Mouse (Mus musculus) neural tube, embryonic 12.5 days (tissue): ENCODE results near the gene Cttn. TPM values are rescaled to one million over a fixed set of nuclear protein-coding genes. Genes with fewer than 3 reads are reported as not detected.

Experiments used
- ATAC-seq: fragments of 200-750 bp; cut with Nextera tagmentation; 2 replicates; pipeline ENCODE4 v1.8.0; 2017; ENCODE audit warnings: low read depth, mild to moderate bottlenecking, moderate TSS enrichment, moderate library complexity; ENCODE audit not compliant: low FRiP score
- H3K27ac ChIP-seq: fragments of 300-500 bp; sonication (generic); 2 replicates; pipeline ENCODE4 v1.5.1; 2016
- H3K27me3 ChIP-seq: fragments of 300-500 bp; sonication (generic); replicated peaks from 2 replicates; pipeline ENCODE4 v1.6.1; 2016; ENCODE audit warnings: mild to moderate bottlenecking
- H3K36me3 ChIP-seq: fragments of 300-500 bp; sonication (generic); 2 replicates; pipeline ENCODE4 v1.6.1; 2016; ENCODE audit warnings: mild to moderate bottlenecking
- H3K4me1 ChIP-seq: fragments of 300-500 bp; sonication (generic); 2 replicates; pipeline ENCODE4 v1.6.1; 2016
- H3K4me2 ChIP-seq: fragments of 300-500 bp; sonication (generic); replicated peaks from 2 replicates; pipeline ENCODE4 v1.6.1; 2016; ENCODE audit warnings: mild to moderate bottlenecking
- H3K4me3 ChIP-seq: fragments of 300-500 bp; sonication (generic); 2 replicates; pipeline ENCODE4 v1.5.1; 2016
- H3K9ac ChIP-seq: fragments of 300-500 bp; sonication (generic); 2 replicates; pipeline ENCODE4 v1.6.1; 2016; ENCODE audit warnings: mild to moderate bottlenecking
- H3K9me3 ChIP-seq: fragments of 300-500 bp; sonication (generic); 2 replicates; pipeline ENCODE4 v1.6.1; 2016; ENCODE audit warnings: mild to moderate bottlenecking
- WGBS: fragments of 180-500 bp; shearing (Covaris S2); methylation state at CpG from one replicate; pipeline ENCODE4 v1.1.7; 2016; 5-methylcytosine and 5-hydroxymethylcytosine counted together
- polyA plus RNA-seq: library from polyadenylated mRNA; unstranded; fragments of >200 nt; fragmentation: Nextera tagmentation; extraction: Ambion mirVana; gene quantifications from 2 replicates; pipeline ENCODE4 v1.2.1, GENCODE M21; 2016

Cttn gene
- polyA plus RNA-seq, 1 experiment from 2014 or later = 191 TPM

DNA sequence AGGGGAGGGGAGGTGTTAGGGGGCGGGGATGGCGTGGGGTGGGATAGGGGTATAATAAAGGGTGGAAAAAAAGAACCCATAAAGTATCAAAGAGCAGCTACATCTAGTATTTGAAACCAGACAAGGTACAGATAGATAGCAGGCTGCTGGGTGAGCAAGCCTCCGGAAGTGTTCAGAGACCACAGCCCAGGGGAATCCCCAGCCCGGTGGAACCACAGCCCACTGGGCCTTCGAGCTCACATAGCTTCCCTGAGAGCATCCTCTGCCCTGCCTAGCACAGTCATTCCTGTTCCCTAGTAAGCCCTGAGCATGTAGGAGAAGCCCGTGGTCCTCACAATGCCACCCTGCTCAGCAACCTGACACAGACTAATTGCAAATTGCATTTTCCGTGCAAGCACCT lies 26.0 kb downstream of the Cttn start:
- WGBS = 87% methylated on average over 7 of the region's 7 CpGs
- Histone ChIP-seq H3K27ac (no peak overlapping the region), H3K36me3 (peaks cover 87% of the 10 kb centered on the region), H3K4me2 (no peak overlapping the region), H3K9ac (no peak overlapping the region), H3K4me3 (no peak overlapping the region), H3K27me3 (no peaks in the 10 kb centered on the region), H3K4me1 (no peaks in the 10 kb centered on the region), H3K9me3 (no peaks in the 10 kb centered on the region)
- ATAC-seq = no peak

DNA sequence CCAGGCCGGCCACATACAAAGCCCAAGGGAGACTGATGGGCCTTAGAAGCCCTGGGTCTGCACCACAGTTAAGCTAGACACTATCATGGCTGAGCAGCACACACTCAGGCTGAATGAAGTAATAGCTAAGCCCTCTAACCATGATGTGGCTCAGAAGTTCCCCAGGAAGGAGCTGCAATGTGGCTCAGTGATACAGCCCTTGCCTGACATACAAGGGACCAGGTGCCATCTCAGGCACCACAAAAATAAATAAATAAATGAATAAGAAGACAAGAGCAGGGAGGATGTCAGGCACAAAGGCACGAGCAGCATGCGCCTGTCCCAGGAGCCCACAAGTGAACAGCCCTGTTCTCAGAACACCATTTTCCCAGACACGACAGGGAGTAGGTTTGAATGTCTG lies 28.8 kb downstream of the Cttn start:
- Histone ChIP-seq H3K4me3 (no peak overlapping the region), H3K36me3 (peaks cover 89% of the 10 kb centered on the region), H3K4me1 (no peaks in the 10 kb centered on the region), H3K9me3 (no peaks in the 10 kb centered on the region), H3K27me3 (no peaks in the 10 kb centered on the region), H3K9ac (no peak overlapping the region), H3K27ac (no peak overlapping the region), H3K4me2 (no peak overlapping the region)
- WGBS = 90% methylated on average over 4 of the region's 4 CpGs
- ATAC-seq = no peak

DNA sequence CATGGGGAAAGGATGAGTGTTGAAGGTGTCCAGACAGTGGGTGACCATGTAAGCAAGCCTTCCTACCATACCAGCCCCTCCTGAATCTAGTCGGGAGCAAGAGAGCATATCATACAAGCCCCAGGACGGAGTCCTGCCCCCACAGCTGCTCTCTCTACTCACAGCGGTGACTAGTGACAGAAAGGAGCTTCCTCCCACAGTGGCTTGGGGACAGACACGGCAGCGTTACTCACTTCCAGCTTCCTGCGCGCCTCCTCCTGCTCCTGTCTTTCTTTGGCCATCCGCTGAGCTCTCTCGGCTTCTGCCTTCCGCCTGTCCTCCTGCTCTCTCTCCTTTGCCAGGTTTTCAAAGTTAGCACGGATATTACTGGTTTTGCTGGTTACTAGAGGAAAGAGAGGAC lies 29.3 kb downstream of the Cttn start:
- H3K36me3 ChIP-seq = peaks cover 89% of the 10 kb centered on the region
- H3K4me1 ChIP-seq = no peaks in the 10 kb centered on the region
- no peak for ATAC-seq
- no peak overlapping the region for H3K9ac ChIP-seq
- H3K9me3 ChIP-seq = no peaks in the 10 kb centered on the region
- H3K4me3 ChIP-seq = no peak overlapping the region
- H3K4me2 ChIP-seq = no peak overlapping the region
- WGBS = 94% methylated on average over 11 of the region's 11 CpGs
- H3K27me3 ChIP-seq = no peaks in the 10 kb centered on the region
- H3K27ac ChIP-seq = no peak overlapping the region

DNA sequence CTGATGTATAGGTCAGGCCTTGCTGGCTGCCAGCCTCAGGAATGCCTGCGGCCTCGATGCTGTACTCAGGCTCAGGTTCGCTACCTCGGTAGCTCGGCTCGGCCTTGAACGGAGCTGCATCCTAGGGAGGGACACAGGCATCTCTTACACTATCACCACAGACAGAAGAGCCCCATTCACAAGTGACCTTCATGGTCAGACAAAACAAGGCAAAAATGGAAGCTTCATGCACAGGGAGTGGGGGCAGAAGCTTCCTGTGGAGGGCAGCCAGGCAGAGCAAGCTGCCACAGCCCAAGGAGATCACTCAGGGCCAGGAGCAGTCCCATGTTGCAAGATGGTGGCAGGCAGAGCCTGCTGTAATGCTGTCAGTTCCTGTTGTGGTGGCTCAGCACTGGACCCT lies 32.0 kb downstream of the Cttn start:
- H3K9ac ChIP-seq = no peak overlapping the region
- no peaks in the 10 kb centered on the region for H3K27me3 ChIP-seq
- H3K36me3 ChIP-seq = peaks cover 75% of the 10 kb centered on the region
- no peaks in the 10 kb centered on the region for H3K4me1 ChIP-seq
- no peak overlapping the region for H3K27ac ChIP-seq
- H3K4me3 ChIP-seq = no peak overlapping the region
- no peak overlapping the region for H3K4me2 ChIP-seq
- WGBS = 96% methylated on average over 7 of the region's 7 CpGs
- no peaks in the 10 kb centered on the region for H3K9me3 ChIP-seq
- ATAC-seq = no peak

DNA sequence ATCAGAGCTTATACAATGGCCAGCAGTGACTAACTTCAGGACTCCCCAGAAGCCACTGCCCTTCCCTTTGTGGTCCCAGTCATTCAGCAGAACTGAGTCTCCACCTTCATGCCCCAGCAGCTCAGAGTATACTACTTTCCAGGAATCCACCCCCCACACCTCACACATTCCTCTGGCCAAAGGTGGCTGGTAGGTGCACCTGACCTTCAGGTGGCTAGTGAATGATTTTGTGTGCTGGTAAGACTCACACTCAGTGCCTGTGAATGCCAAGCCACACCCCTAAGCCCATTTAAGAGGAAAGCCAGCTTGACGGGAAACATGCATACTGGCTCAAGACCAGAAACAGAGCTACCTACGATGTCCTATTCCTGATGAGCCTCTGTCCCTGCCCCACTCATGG lies 37.9 kb downstream of the Cttn start:
- H3K4me3 ChIP-seq = no peak overlapping the region
- H3K36me3 ChIP-seq = peaks cover 25% of the 10 kb centered on the region
- no peak for ATAC-seq
- WGBS = 75% methylated on average over 2 of the region's 2 CpGs
- no peak overlapping the region for H3K9ac ChIP-seq
- H3K4me2 ChIP-seq = no peak overlapping the region
- H3K27ac ChIP-seq = no peak overlapping the region
- no peaks in the 10 kb centered on the region for H3K27me3 ChIP-seq
- H3K9me3 ChIP-seq = no peaks in the 10 kb centered on the region
- no peaks in the 10 kb centered on the region for H3K4me1 ChIP-seq

DNA sequence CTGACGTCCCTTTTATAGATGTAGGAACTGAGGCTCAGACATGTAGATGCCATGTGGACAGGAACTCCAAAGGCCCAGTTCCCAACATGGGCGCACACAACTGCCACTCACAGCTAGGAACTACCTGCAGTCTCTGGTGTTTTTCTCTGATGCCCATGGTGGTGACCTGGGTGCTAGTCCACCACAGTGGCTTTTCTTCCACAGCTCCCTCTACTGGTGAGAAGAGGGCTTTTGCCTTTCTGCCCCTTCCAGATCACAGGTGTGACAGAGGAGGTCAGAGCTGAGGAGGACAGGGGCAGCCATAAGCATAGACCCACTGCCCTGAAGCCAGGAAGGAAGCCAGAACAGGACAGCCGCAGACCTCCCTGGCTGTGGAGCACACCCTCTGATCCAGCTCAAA lies 43.3 kb downstream of the Cttn start:
- Histone ChIP-seq H3K9ac (no peak overlapping the region), H3K36me3 (no peaks in the 10 kb centered on the region), H3K9me3 (no peaks in the 10 kb centered on the region), H3K27me3 (no peaks in the 10 kb centered on the region), H3K4me1 (no peaks in the 10 kb centered on the region), H3K4me2 (no peak overlapping the region), H3K4me3 (no peak overlapping the region), H3K27ac (no peak overlapping the region)
- no peak for ATAC-seq
- WGBS = 83% methylated on average over 3 of the region's 3 CpGs

DNA sequence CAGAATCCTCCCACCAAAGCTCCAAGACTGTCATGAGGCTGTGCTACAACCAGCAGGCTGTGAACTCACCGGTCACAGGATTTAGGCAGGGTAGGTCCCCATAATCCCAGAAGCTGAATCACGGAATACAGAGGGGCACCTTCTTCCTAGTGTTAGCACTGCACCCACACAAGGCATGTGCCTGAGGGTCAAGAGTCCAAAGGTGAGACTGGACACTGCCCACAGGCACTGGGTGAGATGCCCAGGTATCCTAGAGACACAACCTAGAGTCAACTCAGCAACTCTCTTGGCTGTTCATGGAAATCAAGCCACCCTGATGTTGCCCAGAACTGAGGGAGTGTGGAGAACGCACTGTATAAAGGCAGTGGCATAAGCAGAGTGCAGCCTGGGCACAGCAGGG lies 44.2 kb downstream of the Cttn start:
- 78% methylated on average over 3 of the region's 3 CpGs for WGBS
- Histone ChIP-seq H3K27me3 (no peaks in the 10 kb centered on the region), H3K9me3 (no peaks in the 10 kb centered on the region), H3K4me2 (no peak overlapping the region), H3K36me3 (no peaks in the 10 kb centered on the region), H3K4me3 (no peak overlapping the region), H3K27ac (no peak overlapping the region), H3K9ac (no peak overlapping the region), H3K4me1 (no peaks in the 10 kb centered on the region)
- no peak for ATAC-seq

DNA sequence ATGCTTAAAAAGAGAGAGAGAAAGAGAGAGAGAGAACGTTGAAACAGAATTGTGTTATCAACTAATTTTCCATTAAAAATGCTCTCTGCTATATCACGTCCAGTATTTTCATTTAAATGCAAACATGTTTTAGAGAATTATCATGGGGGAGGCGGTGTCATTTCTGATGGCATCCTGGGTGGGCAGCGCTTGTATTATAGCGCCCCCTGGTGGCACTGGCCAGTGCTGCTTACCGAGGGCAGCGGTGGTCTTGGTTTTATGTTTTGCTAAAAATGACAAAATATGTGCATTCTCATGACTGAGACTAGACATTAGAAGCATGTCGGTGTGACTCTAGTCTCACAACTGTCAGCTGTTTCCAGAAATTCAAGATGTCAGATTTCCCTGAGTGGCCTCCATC lies 44.9 kb downstream of the Cttn start:
- Histone ChIP-seq H3K9ac (no peak overlapping the region), H3K4me1 (no peaks in the 10 kb centered on the region), H3K27me3 (no peaks in the 10 kb centered on the region), H3K9me3 (no peaks in the 10 kb centered on the region), H3K4me3 (no peak overlapping the region), H3K27ac (no peak overlapping the region), H3K36me3 (no peaks in the 10 kb centered on the region), H3K4me2 (no peak overlapping the region)
- 9% methylated on average over 8 of the region's 8 CpGs for WGBS
- ATAC-seq = no peak

DNA sequence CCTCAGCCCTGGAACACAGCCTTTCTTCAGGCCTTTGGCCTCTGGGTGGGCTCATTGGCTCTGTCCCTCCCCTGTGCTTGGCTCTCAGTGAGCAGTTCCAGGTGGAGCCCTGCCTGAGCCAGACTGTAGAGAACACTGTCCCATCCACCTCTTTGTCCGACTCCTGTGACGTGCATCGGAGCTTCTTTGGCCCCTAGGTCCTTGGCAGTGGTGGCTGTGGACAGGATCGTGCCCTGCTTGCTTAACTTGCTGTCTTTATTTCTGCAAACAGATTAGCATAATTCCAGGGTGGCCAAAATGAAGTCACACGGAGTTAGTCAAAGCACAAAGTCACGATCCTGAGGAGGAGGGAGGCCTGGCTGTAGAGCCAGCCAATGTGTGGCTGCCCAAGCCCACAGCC lies 49.3 kb downstream of the Cttn start:
- Histone ChIP-seq H3K4me2 (no peak overlapping the region), H3K36me3 (no peaks in the 10 kb centered on the region), H3K27ac (no peak overlapping the region), H3K9me3 (no peaks in the 10 kb centered on the region), H3K9ac (no peak overlapping the region), H3K4me1 (peaks cover 30% of the 10 kb centered on the region), H3K27me3 (no peaks in the 10 kb centered on the region), H3K4me3 (no peak overlapping the region)
- no peak for ATAC-seq
- WGBS = 71% methylated on average over 6 of the region's 6 CpGs

DNA sequence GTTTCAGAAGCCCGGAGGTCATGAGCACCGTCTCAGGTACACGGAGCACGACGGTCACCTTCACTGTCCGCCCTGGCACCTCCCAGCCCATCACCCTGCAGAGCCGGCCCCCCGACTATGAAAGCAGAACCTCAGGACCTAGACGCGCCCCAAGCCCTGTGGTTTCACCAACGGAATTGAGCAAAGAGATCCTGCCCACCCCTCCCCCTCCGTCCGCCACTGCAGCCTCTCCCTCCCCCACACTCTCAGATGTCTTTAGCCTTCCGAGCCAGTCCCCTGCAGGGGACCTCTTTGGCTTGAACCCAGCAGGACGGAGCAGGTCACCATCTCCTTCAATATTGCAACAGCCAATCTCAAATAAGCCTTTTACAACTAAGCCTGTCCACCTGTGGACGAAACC lies 50.3 kb downstream of the Cttn start:
- Histone ChIP-seq H3K4me1 (peaks cover 30% of the 10 kb centered on the region), H3K4me2 (no peak overlapping the region), H3K9ac (no peak overlapping the region), H3K27ac (no peak overlapping the region), H3K4me3 (no peak overlapping the region), H3K36me3 (no peaks in the 10 kb centered on the region), H3K9me3 (no peaks in the 10 kb centered on the region), H3K27me3 (no peaks in the 10 kb centered on the region)
- WGBS = 26% methylated on average over 16 of the region's 16 CpGs
- ATAC-seq = no peak

DNA sequence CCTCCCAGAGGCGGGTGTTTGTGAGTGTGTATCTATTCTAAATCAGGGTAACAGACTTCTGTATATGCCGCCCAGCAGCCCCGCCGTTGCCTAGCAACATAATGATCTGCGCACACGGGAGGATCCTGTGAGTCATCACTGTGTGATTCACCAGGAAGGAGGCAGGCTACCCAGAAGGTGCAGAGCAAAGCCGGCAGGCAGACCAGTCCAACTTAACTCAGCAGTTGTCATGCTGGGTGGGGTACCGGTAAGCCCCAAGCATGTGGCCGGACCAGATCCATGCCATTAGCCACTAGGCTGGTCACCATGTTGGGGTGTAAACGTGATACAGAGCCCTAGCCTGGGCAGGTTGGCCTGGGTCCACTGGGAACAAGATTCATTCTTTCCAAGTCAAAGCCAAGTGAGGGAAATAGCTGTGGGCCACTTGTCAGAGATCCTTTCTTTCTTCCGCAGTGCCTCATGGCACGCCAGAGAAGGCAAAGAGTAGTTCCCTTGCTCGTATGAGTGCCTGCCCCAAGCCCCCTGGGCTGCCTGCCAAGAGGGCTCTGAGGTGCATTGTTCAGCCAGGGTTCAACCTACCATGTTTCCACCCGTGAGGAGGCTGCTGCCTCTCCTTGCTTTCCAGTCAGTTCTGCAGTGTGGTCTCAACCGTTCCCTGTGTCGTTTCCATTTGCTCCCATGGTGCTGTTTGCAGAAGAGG lies 53.0 kb downstream of the Cttn start:
- Histone ChIP-seq H3K27ac (peak overlapping the region; percentile 59), H3K9ac (no peak overlapping the region), H3K9me3 (no peaks in the 10 kb centered on the region), H3K36me3 (no peaks in the 10 kb centered on the region), H3K4me3 (no peak overlapping the region), H3K27me3 (no peaks in the 10 kb centered on the region), H3K4me2 (peak overlapping the region; percentile 30), H3K4me1 (peaks cover 32% of the 10 kb centered on the region)
- WGBS = 40% methylated on average over 16 of the region's 16 CpGs
- peak; percentile 82 for ATAC-seq

DNA sequence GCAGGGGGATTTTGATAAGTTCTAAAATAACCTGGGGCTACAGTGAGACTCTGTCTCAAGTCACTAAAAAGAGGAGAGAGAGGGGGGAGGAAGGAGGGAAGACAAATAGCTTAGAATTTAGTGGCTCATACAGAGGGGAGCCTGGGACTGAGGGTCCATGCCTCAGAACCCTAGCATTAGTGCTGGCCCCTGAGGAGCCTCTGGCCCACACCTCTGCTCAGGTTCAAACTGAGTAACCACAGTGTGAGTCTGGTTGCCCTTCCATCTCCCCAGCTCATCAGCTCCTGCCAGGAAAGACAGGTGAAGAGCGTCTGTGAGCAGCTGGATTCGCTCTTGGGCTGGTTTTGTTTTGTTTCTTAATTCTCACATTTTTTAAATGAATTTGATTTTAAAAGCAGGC lies 53.6 kb downstream of the Cttn start:
- Histone ChIP-seq H3K9me3 (no peaks in the 10 kb centered on the region), H3K9ac (no peak overlapping the region; the same call in 1 of the 2 replicates), H3K4me1 (peaks cover 36% of the 10 kb centered on the region), H3K36me3 (no peaks in the 10 kb centered on the region), H3K4me2 (no peak overlapping the region; the same call in 1 of the 2 replicates), H3K27ac (no peak overlapping the region), H3K27me3 (no peaks in the 10 kb centered on the region), H3K4me3 (no peak overlapping the region)
- WGBS = 71% methylated on average over 2 of the region's 2 CpGs
- peak; percentile 22; the same call in 1 of the 2 replicates for ATAC-seq

DNA sequence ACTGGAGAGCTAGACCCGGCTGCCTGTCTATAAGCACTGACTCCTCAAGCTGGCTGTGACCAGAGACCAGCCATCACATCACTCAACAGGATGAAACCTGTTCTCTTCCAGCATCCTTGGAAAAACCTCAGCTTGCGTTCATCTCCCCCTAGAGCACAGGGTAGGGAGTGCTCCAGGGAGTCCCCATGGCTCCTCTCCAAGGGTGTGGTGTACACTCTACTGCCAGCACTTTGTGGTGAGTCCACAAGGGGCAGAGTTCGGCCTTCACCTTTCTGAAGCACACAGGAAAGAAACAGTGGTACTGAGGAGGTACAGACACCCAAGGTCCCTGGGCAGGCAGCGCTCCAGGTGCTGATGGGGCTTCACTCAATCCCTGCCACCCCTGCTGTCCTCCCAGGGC lies 55.0 kb downstream of the Cttn start:
- peaks cover 7% of the 10 kb centered on the region; the same call in 1 of the 2 replicates for H3K36me3 ChIP-seq
- no peak overlapping the region for H3K9ac ChIP-seq
- no peak for ATAC-seq
- 81% methylated on average over 4 of the region's 4 CpGs for WGBS
- no peak overlapping the region for H3K4me2 ChIP-seq
- no peaks in the 10 kb centered on the region for H3K27me3 ChIP-seq
- no peaks in the 10 kb centered on the region for H3K9me3 ChIP-seq
- H3K4me1 ChIP-seq = peaks cover 42% of the 10 kb centered on the region
- H3K4me3 ChIP-seq = no peak overlapping the region
- H3K27ac ChIP-seq = no peak overlapping the region
